Mouse (Mus musculus) kidney, adult 11 months (tissue): ENCODE data around the gene Stxbp1.

Experiments used
- DNase-seq: peaks from one replicate; pipeline ENCODE4 v3.0.0; 2022

Stxbp1 gene

GRCm38 (mm10) chr2:32846805-32847467 is at the start of gene Stxbp1:
Gene Stxbp1 (minus strand): TSS chr2:32847245.
- DNase-seq: peak; percentile 85

DNA sequence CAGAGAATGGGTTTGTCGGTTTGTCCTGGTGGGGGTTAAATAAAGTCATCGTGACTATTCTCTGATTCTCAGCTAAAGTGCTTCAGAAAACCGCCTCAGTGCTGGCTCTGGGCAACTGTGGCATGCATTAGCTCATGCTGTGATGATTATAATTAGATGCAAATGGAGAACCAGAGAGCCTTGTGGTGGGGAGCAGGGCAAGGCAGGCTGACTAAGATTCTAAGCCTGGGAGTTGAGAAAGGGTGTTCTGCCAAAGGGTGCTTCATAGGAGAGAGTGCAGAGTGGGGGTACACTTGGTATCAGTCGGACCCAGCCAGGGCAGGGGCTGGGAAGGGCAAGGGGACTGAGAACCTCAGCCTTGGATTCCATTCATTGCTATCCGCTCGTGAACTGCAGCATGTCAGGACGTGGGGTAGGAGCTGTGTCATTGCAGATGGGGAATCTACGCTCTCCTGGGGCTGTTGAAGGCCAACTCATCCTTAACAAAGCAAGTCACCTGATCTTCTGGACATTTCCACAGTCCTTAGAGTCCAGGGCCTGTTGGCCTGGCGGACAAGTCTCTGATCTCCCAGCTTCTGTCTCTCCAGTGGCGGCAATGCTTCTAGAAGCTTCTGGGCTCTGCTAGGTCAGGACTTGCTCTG is 49.6 kb upstream of the Stxbp1 start:
- no peak for DNase-seq

DNA sequence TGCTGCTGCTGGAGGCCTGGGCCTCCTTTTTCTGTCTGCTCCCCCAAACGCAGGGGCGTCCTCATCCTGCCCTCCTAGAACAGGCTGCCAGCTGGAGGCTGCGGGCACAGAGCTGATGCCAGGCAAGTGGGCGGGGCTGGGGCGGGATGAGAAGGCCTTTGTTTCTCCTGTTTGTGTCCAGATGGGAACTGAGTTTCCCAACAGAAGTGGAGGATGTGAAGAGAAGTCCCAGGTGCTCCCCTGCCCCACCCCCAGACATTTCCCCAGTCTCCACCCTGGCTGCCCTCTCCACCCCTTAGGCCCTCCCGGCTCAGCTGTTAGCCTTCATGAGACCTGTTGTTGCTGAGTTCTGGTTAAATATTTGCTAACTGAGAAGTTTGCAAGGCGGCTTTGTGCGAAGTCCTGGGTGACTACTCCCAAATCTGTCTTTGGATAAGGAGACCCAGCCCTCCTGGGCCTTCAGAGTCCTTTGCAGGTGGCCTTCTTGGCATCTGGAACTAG is 48.6 kb upstream of the Stxbp1 start:
- peak; percentile 72 for DNase-seq

GRCm38 (mm10) chr2:32894097-32894496 is 47.1 kb upstream of the Stxbp1 start:
- no peak for DNase-seq

DNA sequence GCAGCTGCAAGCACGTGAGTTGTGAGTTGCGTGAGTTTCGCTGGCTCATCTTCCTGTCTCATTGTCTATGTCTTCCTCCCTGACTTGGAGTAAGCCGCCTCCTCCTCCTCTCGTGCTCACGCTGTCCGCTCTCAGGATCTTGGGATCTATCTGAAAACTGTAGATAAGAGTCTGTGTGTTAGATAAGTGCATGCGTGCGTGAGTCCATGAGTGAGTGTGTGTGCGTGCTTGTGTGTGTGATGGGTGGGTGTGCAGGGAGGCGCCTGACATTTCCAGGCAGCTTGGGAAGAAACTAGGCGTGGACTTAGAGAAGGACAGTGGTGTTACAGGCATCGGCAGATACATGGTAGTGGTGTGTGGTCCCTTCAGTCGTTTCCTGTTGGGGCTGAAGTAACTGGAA is 45.4 kb upstream of the Stxbp1 start:
- no peak for DNase-seq

GRCm38 (mm10) chr2:32891278-32891677 is 44.2 kb upstream of the Stxbp1 start:
- DNase-seq: no peak

DNA sequence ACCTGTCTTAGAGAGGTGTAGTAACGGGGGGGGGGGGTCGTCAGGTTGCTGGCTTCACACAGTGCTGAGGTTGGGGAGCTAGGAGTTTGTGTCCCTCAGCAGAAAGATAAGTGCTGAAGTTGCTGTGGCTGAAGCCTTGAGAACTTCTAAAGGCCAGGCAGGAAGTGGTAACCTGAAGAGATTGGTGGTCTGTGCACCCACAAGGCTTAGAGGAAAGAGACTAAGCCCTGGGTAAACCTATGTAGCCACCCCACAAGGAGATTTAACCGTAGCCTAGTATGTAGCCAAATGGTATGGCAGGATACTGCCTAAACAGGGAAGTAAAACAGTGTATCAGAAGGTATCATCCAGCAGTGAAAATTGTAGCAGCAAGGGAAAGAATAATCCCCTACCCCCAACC is 43.2 kb upstream of the Stxbp1 start:
- no peak for DNase-seq

DNA sequence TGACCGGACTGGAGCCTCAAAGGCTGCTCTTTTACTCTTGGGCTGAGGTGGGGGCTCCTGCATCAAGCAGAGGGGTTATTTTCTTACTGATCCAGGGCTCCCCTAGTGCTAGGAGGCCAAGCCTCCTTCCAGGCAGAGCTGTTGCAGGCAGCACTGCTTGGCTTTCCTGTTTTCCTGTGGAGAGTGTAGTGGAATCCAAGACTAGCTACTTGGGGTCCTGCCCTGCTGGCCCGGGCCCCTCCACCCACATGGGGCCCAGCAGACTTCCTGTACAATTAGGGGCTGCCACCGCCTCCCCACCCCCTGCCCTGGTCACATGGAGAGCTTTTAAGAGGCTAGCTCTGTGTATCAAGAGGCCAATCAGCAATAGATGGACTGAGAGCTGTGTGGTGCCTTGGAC is 41.5 kb upstream of the Stxbp1 start:
- no peak for DNase-seq

DNA sequence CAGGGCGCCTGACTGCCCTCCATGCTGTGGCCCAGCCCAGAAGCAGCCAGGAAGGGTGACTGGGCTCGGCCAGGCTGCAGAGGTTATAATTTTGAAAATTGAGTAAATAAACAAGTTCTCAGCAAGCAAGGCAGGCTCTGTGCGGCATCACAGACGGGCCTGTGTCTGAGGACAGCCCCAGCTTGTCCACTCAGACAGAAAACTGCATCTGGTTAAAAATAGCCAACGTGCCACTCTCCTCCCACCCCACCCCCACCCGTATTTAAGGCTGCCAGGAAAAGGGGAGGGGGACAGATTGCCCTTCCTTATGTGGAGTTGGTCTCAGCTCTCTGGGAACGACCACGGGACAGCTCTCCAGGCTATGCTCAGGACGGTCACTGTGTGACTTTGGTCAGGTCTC is 41.0 kb upstream of the Stxbp1 start:
- DNase-seq: no peak

- DNase-seq: no peak
These were observed 37.7 kb upstream of the Stxbp1 start for GRCm38 (mm10) chr2:32884745-32885144.

- DNase-seq: no peak
These were observed 35.4 kb upstream of the Stxbp1 start for GRCm38 (mm10) chr2:32882283-32883043.

DNA sequence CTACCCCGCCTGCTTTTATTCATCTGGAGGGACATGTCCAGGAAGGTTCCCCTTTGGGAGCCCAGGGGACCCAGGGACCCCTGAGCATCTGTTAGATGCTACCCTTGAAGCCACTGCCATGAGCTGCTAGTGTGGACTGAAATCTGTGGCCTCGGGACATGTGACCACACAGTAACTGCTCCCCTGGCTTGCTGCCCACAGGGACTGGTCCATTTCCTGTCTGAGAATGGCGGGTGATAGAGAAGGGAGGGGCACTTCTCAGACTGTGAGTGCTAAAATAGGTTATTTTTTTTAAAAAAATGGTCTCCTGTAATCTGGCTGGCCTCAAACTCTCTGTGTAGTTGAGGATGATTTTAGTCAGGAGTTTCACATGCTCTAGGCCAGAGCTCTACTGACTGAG is 34.7 kb upstream of the Stxbp1 start:
- peak; percentile 81 for DNase-seq

DNA sequence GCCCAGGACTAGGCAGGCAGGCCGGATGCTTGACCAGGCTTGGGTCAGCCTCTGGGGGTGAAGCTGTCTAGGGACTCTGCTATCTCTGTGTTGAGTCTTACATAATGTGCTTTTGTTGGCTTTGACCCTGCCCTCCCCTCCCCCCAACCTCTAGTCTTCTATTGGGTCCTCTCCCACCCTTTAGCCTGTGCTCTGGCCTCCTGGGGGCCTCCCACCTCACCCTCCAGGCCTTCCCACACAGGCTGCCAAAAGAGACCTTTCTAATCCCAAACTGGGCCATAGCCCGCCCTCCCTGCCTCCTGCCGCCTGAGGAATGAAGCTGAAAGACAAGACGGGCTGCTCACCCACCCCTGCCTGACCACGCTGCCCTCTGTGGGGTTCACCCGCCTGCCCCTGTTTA is 34.0 kb upstream of the Stxbp1 start:
- DNase-seq: no peak

DNA sequence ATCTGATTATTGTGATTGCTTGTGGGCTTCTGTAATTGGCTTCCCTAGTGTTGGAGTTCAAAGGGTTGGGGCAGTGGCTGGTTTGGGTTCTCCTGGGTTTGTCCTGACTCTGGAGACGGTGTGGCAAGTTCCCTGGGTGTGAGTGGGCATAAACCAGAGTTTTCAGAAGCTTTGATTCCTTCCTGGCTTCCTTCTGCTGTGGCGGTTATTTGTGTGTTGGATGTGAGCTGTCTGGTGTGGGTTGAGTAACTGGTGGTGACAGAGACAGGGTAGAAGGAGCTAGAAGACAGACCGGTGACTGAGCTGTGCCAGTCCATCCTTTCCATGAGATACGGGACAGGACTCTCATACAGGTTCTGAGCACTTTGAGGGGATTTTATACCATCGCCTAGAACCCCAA is 32.5 kb upstream of the Stxbp1 start:
- DNase-seq: no peak

GRCm38 (mm10) chr2:32878396-32878795 is 31.4 kb upstream of the Stxbp1 start:
- DNase-seq: peak; percentile 75

- DNase-seq: no peak
These were observed 30.8 kb upstream of the Stxbp1 start for GRCm38 (mm10) chr2:32877761-32878393.

GRCm38 (mm10) chr2:32877303-32877702 is 30.3 kb upstream of the Stxbp1 start:
- no peak for DNase-seq

DNA sequence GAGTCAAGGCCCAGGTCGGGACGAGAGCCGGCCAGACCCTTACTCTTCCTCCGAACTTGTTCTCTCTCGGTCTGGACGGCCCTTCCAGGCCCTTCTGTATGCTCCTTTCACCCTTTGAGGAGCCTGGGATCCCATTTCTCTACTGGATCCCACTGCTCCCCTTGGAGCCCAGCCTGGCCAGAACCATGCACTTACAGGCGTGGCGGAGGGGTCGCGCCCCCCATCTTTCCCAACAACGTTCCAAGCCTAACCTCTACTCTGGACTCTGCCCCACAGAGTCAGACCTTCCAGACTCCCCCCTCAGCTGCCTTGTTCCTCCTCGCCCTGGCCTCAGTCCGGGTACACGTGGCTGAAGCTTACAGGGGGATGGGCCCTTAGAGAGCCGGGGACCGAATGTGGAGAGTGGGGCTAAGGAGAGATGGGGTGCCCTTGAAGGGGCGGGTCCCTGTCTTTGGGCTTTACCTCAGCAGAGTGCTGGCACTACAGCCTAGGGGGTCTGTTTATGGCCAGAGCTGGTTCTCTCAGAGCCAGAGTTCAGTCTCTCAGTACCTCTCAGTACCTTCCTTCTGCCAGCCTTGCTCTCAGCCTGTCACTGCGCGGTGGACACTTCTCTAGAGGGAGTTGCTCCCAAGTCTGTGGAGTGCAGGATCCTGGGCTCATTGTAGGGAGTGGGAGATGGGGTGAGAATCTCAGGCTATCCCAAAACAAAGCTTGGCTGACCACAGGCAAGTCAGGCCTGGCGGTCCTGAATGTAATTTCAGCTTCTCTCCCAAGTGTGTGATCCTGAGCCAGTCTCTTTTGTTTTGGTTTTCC is 29.7 kb upstream of the Stxbp1 start:
- no peak for DNase-seq

DNA sequence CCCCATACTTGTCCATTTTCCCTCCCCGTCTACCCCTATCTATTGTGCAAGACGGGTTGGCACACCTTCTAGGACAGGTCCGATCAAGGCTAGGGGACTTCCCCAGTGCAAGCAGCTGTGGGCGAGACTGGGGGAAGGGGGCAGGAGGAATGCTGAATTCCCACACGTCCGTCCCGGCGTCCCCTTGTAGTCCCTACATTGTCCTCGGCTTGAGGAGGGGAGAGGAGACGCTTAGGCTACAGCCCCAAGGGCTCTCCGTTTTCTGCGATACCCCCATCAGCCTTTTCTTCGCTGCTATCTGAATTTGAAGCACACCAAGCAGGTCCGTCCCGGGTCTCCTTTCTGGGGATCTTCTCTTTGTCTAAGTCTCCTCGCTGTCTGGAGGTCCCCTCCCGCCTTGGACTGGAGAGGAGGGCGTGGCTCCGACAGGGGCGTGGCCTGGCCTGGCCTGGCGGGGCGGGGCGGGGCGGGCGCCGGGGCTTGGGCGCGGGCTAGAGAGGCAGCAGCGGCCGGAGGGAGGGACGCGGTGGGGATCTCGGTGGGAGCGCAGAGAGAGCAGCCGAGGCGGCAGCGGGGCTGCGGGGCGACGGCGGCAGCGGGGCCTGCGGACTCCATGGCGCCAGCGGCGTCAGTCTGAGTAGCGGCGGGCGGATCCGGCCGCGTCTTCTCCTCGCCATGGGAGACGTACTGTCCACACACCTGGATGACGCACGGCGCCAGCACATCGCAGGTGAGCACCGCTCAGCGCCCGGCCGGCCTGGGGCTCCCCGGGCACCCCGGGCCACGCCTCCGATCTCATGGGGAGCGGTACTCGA is 28.8 kb upstream of the Stxbp1 start, which contains the start of gene Fam129b:
TSS of gene Fam129b (plus strand) at position 440 of the 815 bp plus-strand sequence.
- peak; percentile 75 for DNase-seq

DNA sequence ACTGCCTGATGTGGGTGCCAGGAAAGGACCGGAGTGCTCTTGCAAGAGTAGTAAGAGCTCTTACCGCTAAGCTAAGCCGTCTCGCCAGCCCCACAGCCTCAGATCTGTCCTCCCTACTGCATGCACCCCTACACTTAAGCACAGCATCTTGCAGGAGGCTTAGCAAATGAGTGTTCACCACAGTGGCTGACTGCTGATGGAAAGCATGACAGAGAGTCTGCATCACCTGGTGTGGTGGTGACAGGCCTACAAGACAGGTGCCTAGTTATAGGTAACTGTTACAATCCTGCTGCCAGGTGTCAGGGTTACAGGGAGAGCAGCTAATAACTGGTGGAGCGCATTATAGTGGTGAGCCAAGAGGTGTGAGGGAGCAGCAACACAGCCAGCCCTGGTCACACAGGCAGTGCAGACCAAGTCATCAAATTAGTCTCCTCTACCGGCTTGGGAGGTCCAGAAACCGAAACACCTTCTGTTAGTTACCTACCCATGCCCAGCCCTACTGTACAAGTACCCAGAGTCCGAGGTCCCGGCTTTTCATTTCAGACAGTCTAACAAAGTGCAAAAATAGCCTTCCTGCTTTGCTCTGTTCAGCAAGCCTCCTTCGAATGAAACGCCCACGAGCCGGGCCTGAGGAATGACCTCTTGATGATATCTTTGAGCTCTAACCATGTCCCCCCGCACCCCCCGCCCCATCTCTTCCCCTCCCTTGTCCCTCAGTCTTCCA is 28.1 kb upstream of the Stxbp1 start:
- DNase-seq: no peak

DNA sequence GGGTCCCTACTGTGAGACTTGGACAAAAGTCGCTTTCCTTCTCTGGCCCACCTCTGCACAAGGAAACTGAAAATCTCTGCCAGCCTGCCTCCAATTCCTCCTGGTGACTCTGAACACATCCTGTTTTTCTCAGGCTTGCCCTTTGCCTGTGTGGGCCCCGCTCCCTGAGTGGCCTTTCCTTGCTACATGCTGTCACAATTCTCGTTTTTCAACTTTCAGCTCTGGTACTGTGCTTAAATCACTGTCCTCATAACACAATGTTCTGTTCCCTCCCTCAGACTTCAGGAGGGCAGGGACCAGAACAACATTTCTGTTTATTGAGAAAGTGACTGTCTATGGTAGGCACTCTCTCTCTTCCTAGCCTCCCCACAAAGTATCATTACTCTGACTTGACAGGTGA is 27.0 kb upstream of the Stxbp1 start:
- no peak for DNase-seq
